Mouse (Mus musculus) gastrocnemius, adult 2 months (tissue): Measurements from ENCODE around the gene Cntn4. TPM values are rescaled to one million over a fixed set of nuclear protein-coding genes. Genes with fewer than 3 reads are reported as not detected.

Experiments
- DNase-seq: peaks from one replicate; pipeline ENCODE4 v3.0.0; 2022
- H3K27ac ChIP-seq: fragments of 200-600 bp; 2 replicates; pipeline ENCODE4 v1.8.1; 2022; ENCODE audit warnings: mild to moderate bottlenecking
- H3K4me3 ChIP-seq: fragments of 200-600 bp; 2 replicates; pipeline ENCODE4 v1.8.1; 2022; ENCODE audit warnings: mild to moderate bottlenecking, moderate library complexity
- CTCF ChIP-seq: fragments of 200-600 bp; IDR thresholded peaks from 2 replicates; pipeline ENCODE4 v1.8.1; 2022; ENCODE audit warnings: antibody characterized with exemption, mild to moderate bottlenecking, moderate library complexity
- intact Hi-C: fragments of 180-260 bp; cut with DNase I; formaldehyde crosslinking; loops from one replicate; pipeline ENCODE4 v1.15.1; 2025
- total RNA-seq, 2 experiments: library from RNA; stranded (reverse); gene quantifications; 2 replicates each; pipeline ENCODE4 v1.2.3; 2021

Cntn4 gene
- total RNA-seq, 2 experiments from 2014 or later, result not detected

GRCm38 (mm10) chr6:106705506-106706035, 1028.1 kb downstream of the Cntn4 start:
- intact Hi-C loops, result no loop called here
- no peak for DNase-seq
- Histone ChIP-seq H3K27ac (no peak overlapping the region), H3K4me3 (no peak overlapping the region)
- TF ChIP-seq CTCF, result no peak

GRCm38 (mm10) chr6:106725642-106726041, 1048.2 kb downstream of the Cntn4 start:
- TF ChIP-seq CTCF, result no peak
- intact Hi-C loops, result no loop called here
- DNase-seq, result no peak
- Histone ChIP-seq H3K27ac (no peak overlapping the region), H3K4me3 (no peak overlapping the region)

- no peak overlapping the region for H3K27ac ChIP-seq
- TF ChIP-seq CTCF, result no peak
- no peak for DNase-seq
- intact Hi-C loops, result no loop called here
- no peak overlapping the region for H3K4me3 ChIP-seq
These were observed 1048.6 kb downstream of the Cntn4 start for GRCm38 (mm10) chr6:106726078-106726477.

GRCm38 (mm10) chr6:106727703-106728102, 1050.2 kb downstream of the Cntn4 start:
- Histone ChIP-seq H3K27ac (no peak overlapping the region), H3K4me3 (no peak overlapping the region)
- DNase-seq, result no peak
- intact Hi-C loops, result no loop called here
- TF ChIP-seq CTCF, result no peak

- intact Hi-C loops, result no loop called here
- DNase-seq, result no peak
- no peak overlapping the region for H3K4me3 ChIP-seq
- H3K27ac ChIP-seq, result no peak overlapping the region
- TF ChIP-seq CTCF, result no peak
These were observed 1052.3 kb downstream of the Cntn4 start for GRCm38 (mm10) chr6:106729682-106730314.

GRCm38 (mm10) chr6:106732563-106732962, 1055.1 kb downstream of the Cntn4 start:
- Histone ChIP-seq H3K27ac (no peak overlapping the region), H3K4me3 (no peak overlapping the region)
- intact Hi-C loops, result no loop called here
- DNase-seq, result no peak
- no peak for TF ChIP-seq CTCF

GRCm38 (mm10) chr6:106738229-106738628, 1060.8 kb downstream of the Cntn4 start:
- no peak overlapping the region for H3K27ac ChIP-seq
- intact Hi-C loops, result no loop called here
- no peak for DNase-seq
- H3K4me3 ChIP-seq, result no peak overlapping the region
- TF ChIP-seq CTCF, result no peak

- DNase-seq, result no peak
- no peak overlapping the region for H3K4me3 ChIP-seq
- intact Hi-C loops, result no loop called here
- H3K27ac ChIP-seq, result no peak overlapping the region
- no peak for TF ChIP-seq CTCF
These were observed 1062.9 kb downstream of the Cntn4 start for GRCm38 (mm10) chr6:106740244-106740825.

- no peak for TF ChIP-seq CTCF
- intact Hi-C loops, result no loop called here
- no peak for DNase-seq
- Histone ChIP-seq H3K4me3 (no peak overlapping the region), H3K27ac (no peak overlapping the region)
These were observed 1066.2 kb downstream of the Cntn4 start for GRCm38 (mm10) chr6:106743556-106744233.

- Histone ChIP-seq H3K27ac (no peak overlapping the region), H3K4me3 (no peak overlapping the region)
- no peak for DNase-seq
- no peak for TF ChIP-seq CTCF
- intact Hi-C loops, result no loop called here
These were observed 1068.4 kb downstream of the Cntn4 start for GRCm38 (mm10) chr6:106745673-106746394.

GRCm38 (mm10) chr6:106747251-106747650, 1069.8 kb downstream of the Cntn4 start:
- Histone ChIP-seq H3K27ac (no peak overlapping the region), H3K4me3 (no peak overlapping the region)
- no peak for DNase-seq
- intact Hi-C loops, result no loop called here
- TF ChIP-seq CTCF, result no peak

- no peak for TF ChIP-seq CTCF
- H3K27ac ChIP-seq, result no peak overlapping the region
- no peak overlapping the region for H3K4me3 ChIP-seq
- intact Hi-C loops, result no loop called here
- no peak for DNase-seq
These were observed 1070.3 kb downstream of the Cntn4 start for GRCm38 (mm10) chr6:106747804-106748203.
